Mouse (Mus musculus) cerebellum, adult 9-10 months (tissue): ENCODE measurements around the gene Tmem150c.

Experiments used
- DNase-seq: peaks from one replicate; pipeline ENCODE4 v3.0.0; 2022

Tmem150c gene

DNA sequence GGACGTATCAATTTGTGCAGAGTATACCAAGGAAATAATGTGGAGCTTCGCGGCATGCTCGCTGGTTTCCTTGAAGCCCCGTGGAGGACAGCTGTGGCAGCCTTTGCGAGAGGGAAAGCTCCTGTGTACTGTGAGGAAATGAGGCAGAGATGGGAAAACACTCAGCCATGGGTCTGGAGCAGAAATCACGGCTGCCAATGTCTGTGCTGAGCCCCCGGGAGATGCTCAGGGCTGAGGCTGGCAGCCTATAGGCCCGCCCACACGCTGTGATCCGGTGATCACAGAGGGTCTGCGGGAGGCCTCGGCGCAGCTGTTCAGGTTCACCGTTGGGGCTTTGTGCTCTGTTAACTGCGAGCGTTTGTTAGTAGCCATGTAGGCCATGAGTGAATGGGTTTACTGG lies 68.0 kb downstream of the Tmem150c start:
- no peak for DNase-seq

DNA sequence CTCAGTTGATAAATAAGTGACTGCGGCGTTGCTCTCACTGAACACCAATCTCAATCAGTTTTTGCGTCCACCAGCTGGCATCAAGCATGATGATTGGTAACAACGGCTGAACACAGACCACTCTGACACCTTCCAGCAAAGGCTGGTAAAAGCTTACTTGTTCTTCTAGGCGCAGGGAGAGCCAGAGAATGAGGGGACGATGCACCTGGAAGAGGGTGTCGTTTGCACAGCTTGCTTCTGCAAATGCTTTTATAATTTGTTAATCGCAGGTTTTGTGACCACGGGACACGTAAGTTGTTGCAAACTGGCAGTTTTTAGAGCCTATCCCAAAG lies 68.4 kb downstream of the Tmem150c start:
- DNase-seq: no peak

DNA sequence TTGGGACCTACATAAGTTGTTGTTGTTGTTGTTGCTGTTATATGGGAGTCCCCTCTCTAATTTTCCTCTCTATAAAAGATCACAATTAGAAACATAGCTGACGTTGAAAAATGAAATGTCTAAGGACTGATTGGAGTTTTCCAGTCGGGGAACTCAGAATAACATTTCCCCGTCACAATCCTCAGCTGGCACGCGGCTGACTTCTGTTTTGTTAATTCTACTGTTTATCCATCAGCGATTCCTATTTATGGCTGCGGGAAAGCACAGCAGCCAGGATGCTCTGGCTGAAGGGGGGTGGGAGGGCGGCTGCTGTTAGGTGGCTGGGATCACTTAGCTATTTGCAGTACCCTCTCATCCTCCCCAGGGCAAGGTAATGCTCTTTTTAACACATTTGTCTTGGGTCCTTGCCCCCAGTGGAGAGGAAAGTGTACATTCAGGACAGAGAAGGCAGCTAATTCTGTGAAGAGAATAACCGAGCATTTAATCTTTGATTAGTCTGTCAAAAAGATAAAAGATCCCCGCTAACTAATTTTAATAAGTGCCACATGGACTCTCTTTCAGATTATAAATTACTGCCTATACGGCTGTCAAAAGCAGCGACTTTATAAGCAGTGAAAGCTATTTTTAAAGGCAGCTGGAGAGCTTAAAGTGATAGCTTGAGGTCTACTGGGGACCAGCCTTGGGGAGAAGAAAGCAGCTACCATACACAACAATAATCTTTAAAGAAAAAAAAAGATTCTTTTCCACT lies 68.9 kb downstream of the Tmem150c start:
- no peak for DNase-seq

DNA sequence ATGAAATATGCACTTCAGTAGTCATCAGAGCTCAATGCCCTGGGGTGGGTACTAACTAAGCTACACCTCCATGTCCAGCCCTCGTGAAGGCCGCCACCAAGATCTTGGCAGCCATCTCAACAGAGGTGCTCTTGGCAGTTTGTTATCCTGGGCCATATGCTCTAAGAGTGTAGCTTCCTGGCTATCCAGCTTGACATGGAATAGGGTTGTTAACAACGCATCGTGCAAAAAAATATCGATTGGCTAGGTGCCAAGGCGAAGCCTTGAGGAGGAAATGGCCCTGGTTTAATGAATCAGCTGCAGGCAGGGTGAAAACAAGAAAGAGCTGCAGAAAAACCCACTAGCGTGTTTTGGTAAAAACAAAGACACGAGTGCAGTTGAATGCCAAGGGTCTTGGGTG lies 74.5 kb downstream of the Tmem150c start:
- no peak for DNase-seq

DNA sequence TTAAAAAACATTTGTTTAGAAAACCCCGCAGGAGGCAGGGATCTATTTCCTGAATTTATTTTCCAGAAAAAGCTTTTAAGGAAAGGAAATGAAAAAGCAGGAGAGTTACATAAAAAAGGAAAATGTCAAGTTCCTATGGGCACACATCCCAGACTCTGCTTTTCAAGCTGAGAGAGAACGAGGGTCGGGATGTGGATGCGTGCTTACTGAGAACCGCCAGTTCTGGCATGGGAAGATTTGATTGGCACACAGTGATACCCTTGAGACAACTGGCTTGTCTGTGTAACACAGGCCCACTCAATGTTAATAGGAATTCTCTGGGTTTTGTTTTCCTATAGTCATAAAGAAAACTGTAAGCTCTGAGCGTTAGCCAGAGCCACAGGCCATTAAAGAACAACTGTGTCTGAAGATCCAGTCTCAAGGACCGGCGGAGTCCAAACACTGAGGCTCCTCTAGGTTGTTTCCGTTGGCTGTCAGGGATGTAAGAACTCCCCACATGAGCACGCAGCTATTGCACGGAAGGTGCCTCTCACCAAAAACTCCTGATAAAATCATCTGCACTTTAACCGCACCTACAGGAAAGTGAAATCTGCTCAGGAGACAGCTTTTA lies 75.5 kb downstream of the Tmem150c start:
- no peak for DNase-seq

DNA sequence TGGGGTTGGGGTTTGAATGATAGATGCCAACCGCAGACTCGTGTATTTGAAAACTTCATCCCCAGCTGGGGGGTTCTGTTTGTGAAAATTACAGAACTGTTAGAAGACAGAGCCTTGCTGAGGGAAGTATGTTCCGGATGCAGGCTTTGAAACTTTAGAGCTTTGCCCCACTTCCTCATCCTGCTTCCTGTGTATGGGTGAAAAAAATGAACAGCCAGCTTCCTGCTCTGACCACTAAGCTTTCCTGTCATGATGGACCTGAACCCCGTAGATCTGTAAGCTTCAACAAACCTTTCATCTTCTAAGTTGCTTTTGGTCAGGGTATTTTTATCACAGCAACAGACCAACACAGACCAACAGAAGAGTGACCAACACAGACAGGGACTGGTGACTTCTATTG lies 77.6 kb downstream of the Tmem150c start:
- DNase-seq: no peak

DNA sequence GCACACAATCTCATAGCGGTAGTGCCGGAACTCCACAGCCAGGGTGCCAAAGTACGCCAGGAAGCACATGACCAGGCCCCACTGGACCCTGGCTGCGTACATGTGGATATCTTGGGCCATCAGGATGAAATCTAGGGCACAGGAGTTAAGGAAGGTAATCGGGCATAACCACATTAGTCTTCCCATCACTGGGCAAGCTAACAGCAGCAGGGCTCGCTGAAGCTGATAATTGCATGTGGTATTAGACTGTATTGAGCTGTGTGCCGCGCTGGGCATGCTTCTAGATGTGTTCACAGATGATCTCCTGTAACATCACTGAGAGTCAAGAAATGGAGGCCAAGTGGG lies 79.7 kb downstream of the Tmem150c start:
- DNase-seq: no peak

DNA sequence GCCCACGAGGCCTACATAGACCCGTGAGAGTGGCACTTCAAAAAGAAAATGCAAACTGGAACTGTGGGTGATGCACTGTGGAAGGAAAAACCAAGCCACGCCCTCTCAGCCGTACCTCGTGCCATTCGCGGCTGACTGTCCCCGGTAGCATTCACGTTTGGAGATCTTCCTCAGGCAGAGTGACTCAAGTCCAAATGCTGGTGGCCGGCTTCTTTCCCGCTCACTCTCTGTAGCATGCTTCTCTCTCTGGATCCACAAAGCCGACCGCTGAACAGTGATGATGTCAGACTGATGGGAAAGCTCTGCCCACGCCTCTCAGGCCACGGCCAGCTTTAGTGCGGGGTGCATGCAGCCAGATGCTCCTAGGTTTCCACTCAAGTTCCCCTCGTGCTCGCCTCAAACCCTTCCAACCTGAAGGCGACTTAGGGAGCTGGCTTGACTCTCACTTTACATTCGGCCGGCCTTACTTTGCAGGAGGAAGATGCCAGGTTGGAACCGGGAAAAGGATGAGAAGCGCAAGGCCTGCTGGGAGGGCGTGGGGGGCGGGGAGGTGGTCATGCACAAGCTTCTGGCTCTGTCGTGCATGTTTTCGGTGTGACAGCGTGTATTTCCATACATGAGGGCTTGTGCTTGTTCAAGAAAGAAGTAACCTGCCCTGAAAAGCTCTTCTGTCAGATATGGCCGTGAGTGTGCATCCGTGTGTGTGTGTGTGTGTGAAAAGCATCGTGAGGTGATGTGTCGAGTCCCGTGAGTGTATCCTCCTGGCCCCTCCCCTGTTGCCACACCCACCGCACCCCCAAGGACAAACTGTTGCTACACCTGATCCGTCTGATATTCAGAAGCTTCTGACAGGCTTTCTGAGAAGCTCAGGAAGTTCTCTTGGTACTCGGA lies 80.3 kb downstream of the Tmem150c start:
- DNase-seq: no peak

DNA sequence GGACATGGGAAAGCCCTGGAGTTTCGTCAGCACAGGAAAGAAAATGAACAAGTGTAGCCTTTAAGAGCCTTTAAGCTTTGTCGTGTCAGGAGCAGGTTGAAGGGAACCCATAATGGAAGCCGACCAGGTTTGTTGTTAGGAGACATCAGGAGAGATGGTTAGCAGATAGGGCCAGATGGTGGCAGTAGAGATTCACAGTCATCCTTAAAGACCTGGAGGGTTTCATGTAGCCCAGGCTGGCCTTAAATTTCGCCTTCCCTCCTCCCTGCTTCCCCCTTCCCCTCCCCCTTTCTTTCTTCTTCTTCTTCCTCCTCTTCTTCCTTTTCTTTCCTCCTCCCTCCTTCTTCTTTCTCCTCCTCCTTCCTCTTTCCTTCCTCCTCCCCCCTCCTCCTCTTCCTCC lies 85.0 kb downstream of the Tmem150c start:
- DNase-seq: peak; percentile 58

DNA sequence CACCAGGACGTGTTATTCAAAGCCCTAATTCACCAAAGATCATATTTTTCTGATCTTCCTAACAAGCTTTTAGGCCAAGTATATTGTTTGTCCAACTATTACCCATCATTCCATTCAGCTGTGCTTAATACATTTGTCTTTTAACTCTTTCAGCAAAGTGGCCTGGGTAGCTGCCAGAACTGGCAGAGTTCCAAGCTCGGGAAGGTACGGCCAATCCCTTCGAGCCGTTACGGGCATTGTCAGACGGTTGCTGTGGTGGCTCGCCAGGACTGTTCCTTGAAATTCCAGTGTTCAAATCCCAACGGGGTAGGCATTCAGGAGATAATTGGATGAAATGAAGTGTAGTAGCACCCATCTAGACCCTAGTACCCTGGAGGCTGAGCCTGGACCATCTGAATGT lies 87.1 kb downstream of the Tmem150c start:
- no peak for DNase-seq

DNA sequence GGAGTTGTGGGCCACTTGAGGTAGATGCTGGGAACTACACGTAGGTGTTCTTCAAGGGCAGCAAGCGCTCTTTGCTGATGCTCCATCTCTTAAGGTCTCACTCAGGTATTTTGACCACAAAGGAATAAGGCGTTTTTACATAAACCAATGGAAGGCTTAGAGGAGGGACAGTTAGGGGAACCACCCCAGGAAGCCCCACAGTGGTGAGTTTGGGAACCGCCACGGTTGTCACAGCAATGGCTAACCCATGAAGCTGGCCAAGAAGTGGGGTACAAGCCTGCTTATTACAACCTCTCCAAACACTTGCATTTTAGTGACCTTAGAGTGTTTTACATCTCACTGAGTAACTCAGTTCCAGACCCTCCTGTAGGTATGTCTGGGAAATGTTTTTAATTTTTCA lies 88.1 kb downstream of the Tmem150c start:
- no peak for DNase-seq

DNA sequence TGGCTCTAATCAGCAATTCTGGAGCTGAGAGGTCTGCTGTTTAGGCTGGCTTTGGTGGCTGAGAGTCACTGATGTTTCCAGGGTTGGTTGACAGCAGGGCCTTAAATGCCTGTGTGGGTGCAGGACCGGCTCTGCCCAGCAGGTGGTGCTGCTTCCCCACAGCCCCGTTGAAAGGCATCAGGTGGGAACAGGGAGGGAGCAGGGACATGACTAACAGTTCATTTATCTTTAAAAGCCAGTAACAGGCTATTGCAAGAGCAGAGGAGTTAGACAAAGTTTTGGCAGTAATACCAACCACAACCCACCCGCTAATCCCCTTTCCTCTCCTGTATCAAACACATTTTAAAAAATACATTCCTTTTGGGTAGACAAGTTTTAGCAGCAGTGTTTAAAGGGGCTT lies 89.4 kb downstream of the Tmem150c start:
- peak; percentile 86 for DNase-seq

DNA sequence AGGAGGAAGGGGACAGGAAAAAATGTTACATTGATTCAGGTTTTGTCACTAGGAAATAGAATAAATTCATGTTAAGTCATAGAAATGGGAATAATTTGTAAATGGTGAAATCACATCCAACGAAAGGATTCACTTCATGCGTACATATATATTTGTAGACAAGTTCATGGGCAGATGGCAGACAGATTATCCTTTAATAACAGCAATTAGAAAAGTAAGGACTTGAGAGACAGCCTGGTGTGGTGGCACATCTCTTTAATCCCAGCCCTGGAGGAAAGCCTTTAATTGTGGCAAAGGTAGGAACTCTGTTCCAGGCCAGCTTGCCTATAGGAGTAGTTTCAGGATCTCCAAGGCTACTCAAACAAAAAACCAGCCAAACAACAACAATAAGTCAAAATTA lies 90.1 kb downstream of the Tmem150c start:
- DNase-seq: no peak

DNA sequence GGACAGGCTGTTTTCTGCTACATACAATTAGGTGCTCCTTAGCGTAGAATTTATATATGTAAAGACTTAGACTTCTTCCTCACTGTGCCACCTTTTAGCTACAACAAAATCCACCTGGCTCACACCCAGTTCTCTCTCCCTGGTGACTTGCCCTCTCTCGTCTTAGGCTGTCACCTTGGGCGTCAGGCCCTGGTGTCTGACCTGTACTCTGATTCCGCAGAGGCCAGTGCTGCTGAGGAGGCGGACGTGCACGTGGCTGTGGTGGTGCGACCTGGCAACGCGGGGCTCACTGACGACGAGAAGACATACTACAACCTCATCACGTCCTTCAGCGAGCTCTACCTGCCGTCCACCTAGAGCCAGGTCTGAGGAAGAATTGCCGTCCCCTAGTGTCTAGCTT lies 92.0 kb downstream of the Tmem150c start:
- no peak for DNase-seq

DNA sequence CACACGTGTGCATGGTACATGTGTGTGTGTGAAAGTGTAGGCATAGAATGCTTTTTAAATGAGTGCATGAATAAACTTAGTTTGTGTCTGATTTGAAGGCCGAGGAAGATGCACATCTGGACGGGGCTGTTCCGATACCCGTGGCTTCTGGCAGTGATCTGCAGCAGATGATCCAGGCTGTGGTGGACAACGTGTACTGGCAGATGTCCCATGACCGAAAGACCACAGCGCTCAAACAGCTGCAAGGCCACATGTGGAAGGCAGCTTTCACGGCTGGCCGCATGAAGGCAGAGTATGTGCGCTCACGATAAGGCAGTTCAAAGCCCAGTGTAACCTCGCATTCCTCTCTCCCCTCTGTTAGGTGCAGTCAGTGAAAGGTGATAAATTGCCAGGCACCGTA lies 98.7 kb downstream of the Tmem150c start:
- DNase-seq: no peak

DNA sequence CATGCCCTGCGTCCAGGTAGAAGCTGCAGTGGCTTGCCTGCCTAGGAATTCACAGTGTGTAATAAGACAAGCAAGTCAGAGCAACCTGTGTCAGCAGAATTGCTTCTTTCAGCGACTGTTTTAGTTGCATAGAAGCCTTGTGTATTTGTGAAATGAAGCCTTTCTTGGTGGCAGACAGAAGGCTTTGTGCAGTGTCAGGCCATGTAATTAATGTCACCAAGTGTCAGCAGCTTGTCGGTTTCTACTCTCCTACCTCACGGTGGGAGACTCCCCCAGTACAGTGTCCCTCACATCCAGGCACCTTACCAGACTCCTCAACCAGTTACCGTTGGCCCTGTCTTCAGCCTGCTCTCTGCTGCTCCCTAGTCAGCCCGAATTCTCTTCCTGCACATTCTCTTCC lies 100.3 kb downstream of the Tmem150c start:
- DNase-seq: no peak

DNA sequence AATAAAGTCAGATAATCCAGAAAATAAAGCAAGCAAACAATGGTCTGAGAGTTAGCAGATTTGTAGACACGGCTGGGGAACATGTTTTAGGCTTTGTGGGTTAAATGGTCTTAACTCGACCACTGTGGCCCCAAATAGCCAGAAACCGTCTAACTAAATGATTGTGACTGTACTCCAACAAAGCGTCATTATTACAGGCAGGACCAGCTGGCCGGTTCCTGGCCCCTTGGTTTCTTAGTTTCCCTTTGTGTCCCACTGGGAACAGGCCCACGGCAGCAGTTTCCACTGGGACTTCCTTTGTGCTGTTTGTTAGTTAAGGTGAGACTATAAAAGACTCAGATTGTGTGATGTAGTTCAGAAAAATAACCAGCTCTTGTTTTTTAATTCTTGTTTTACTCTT lies 100.9 kb downstream of the Tmem150c start:
- no peak for DNase-seq

DNA sequence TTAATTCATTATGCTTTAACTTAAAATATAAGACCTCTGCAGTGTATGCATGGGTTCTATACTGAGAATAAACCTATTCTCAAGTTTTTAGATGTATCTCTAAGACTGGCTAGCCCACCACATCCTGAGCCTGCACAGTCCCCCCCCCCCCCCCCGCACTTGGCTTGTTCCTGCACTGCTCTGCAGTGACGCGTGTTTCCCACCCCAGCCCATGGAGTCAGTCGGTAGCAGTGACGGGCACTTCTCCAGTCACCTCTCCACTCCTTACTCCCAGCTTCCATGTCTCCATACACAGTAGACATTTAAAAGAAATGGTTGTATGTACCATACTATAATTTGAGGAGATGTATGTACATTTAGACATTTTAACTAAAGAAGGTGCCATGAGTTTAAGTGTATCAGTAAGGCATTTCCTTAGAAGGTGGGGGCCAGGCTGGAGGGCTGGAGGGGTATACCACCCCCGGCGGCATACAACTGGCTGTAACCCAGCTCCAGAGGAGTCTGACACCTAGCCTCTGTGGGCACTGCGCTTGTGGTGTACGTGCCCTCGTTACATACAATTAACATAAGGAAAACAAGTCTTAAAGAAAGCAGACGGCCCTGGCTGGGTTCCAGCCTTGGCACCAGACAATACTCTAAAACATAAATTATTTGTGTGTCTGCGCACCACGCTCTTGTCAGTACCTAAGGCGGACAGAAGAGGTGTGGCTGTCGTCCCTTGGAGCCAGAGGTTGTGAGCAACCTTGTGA lies 102.0 kb downstream of the Tmem150c start:
- DNase-seq: no peak

DNA sequence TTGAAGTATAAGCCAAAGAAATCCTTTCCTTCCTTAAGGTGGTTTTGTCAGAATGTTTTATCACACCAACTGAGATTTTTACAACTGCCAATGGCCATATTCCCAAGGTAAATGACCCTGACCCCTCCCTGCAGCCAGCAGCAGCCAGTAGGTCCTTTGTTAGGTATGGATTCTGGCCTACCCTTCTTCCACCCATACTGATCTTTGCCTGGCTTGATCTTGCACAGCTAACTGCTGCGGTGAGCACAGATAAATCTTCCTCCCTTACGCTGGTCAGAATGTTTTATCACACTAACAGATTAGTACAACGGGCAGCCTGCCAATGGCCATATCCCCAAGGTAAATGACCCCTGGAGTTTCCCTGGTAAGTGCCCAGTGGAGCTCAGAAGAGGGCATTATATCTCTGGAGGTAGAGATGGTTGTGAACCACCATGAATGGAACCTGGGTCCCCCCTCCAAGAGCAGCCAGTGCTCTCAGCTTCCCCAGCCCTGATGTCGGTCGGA lies 103.7 kb downstream of the Tmem150c start:
- DNase-seq: no peak

DNA sequence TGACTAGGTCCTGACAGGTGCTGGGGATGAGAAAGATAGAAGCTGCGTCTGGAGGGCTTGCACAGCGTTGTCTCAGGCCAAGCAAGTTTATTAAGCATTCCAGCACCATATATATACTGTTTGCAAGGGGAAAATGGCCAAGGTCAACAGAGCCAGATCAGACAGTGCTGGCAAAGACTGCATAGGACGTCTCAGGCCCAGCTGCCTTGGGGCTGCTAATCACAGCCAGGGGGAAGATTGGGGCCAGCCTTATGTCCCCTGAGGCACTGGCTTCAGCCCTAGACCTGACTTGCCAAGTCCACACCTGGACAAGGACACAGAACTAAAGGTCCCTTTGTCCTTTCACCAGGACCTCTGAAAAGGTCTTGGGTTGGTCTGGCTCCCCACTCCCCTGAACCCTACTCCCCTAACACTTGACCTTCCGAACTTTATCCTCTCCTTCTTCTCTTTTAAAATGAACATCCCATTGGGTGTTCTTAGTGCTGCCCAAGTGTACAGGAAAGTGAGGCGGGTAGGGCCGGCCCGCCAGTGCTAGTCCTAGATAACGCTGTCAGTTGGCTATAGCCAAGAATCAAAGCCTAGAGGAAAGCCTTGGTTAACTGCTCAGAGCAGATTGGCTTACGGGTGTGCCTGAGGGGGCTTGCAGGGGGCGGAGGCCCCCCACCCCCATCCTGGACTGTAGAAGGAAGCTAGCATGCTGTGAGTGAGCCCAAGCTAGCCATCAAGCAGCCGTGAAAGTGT lies 104.6 kb downstream of the Tmem150c start:
- no peak for DNase-seq

DNA sequence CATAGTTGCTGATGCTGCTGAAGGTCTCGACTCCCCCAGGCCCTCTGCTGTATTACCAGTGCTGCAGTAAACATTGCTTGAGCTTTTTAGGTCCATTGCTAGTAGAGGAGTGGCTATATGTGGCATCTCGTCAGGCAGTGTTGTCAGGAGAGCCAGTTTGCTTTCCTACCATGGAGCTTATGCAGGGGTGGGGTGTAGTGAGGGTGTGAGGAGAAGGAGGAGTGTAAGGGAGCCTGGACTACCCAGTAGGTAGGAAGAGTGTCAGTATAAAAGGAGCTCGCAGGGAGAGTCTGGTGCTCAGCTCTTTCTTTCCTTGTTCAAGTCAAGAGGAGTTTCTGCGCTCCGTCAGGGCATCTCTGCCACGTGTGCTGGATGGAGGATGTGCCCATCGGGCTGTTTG lies 106.9 kb downstream of the Tmem150c start:
- no peak for DNase-seq

DNA sequence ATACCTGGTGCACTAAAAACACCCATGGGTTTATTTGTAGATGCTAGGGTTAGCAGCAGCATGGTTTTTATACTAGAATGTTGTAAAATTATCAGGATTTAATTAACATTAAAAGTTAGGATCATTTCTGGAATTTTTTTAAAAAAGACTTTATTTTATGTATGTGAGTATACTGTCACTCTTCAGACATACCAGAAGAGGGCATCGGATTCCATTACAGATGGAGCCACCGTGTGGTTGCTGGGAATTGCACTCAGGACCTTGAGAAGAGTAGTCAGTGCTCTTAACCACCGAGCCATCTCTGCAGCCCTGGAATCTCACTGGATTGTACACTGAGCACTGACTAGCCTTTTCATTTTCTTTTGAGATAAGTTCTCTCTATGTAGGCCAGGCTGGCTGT lies 109.7 kb downstream of the Tmem150c start:
- DNase-seq: no peak

DNA sequence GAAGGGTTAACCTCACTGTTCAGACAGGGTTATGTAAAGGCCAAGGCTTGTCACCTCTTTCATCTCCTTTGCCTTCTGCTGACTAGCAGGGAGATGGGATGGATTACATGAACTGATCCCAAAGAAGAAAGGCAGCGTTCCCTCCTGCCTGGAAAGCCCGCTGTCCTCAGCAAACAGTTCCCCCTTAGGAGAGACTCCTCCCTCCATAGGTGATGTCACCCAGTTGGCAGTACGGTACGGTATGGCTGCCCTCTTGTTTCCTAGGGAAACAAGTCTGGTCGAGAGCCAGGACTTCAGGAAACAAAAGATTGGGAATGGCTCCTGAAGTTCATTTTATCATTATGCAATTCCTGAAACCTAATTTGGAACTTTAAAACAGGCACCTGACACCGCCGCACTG lies 111.7 kb downstream of the Tmem150c start:
- DNase-seq: no peak
